In genomic region chr1:144488223-144488835, GRCm38 (mm10) we compare ENCODE assay signal across 27 mouse cellular contexts.
"Had no signal": no experiment of that assay in that cellular context is flagged by ENCODE, and none has a peak within 500 bp of the region (broad histone marks: within the 10 kb centered on the region; RNA-seq: fewer than 3 reads in every experiment).

No protein-coding gene starts in this region.

- H3K27me3 ChIP-seq: heart, embryonic 13.5 days; heart, embryonic 15.5 days; hindbrain, embryonic 13.5 days; hindbrain, embryonic 15.5 days; intestine, embryonic 15.5 days; kidney, embryonic 15.5 days; limb, embryonic 13.5 days; limb, embryonic 15.5 days; liver, embryonic 12.5 days had no signal

- ATAC-seq: hindbrain, postnatal 0 days; intestine, embryonic 15.5 days; intestine, postnatal 0 days; liver, embryonic 12.5 days had no signal

- H3K36me3 ChIP-seq: heart, embryonic 13.5 days; heart, embryonic 15.5 days; hindbrain, embryonic 13.5 days; hindbrain, embryonic 15.5 days; intestine, embryonic 15.5 days; kidney, embryonic 15.5 days; limb, embryonic 13.5 days; limb, embryonic 15.5 days; liver, embryonic 12.5 days had no signal

- H3K4me3 ChIP-seq: heart, adult 2 months; heart, embryonic 13.5 days; heart, embryonic 15.5 days; hindbrain, embryonic 13.5 days; hindbrain, embryonic 15.5 days; intestine, embryonic 15.5 days; kidney, embryonic 15.5 days; limb, embryonic 13.5 days; limb, embryonic 15.5 days; liver, embryonic 12.5 days had no signal

- H3K4me2 ChIP-seq: heart, embryonic 11.5 days; heart, embryonic 13.5 days; heart, embryonic 15.5 days; hindbrain, embryonic 13.5 days; hindbrain, embryonic 15.5 days; intestine, embryonic 15.5 days; kidney, embryonic 15.5 days; limb, embryonic 13.5 days; limb, embryonic 15.5 days; liver, embryonic 12.5 days had no signal

- H3K27ac ChIP-seq: heart, adult 2 months; heart, embryonic 13.5 days; heart, embryonic 15.5 days; hindbrain, embryonic 13.5 days; hindbrain, embryonic 15.5 days; hindbrain, postnatal 0 days; intestine, embryonic 15.5 days; kidney, embryonic 15.5 days; kidney, postnatal 0 days; limb, embryonic 13.5 days; limb, embryonic 15.5 days; liver, embryonic 12.5 days; liver, embryonic 14.5 days had no signal

- DNase-seq: gastrocnemius, postnatal 14 days; gastrocnemius, postnatal 36 days; heart, adult 2 months; heart, postnatal 14 days; heart, postnatal 36 days; kidney, adult 18-20 months; kidney, adult 9 months; kidney, postnatal 14 days; kidney, postnatal 36 days; layer of hippocampus, adult 9-11 months; layer of hippocampus, postnatal 36 days; left cerebral cortex, postnatal 4 days; lung, adult 18-20 months had no signal

- H3K9ac ChIP-seq: heart, embryonic 13.5 days; heart, embryonic 15.5 days; hindbrain, embryonic 13.5 days; hindbrain, embryonic 15.5 days; intestine, embryonic 15.5 days; kidney, embryonic 15.5 days; limb, embryonic 13.5 days; limb, embryonic 15.5 days; liver, embryonic 12.5 days; liver, embryonic 14.5 days had no signal

- H3K9me3 ChIP-seq: heart, embryonic 13.5 days; heart, embryonic 15.5 days; hindbrain, embryonic 13.5 days; hindbrain, embryonic 15.5 days; intestine, embryonic 15.5 days; kidney, embryonic 15.5 days; limb, embryonic 13.5 days; limb, embryonic 15.5 days; liver, embryonic 12.5 days had no signal

- H3K4me1 ChIP-seq: heart, embryonic 13.5 days; heart, embryonic 15.5 days; hindbrain, embryonic 13.5 days; hindbrain, embryonic 15.5 days; intestine, embryonic 15.5 days; kidney, embryonic 15.5 days; limb, embryonic 13.5 days; limb, embryonic 15.5 days; liver, embryonic 12.5 days had no signal
